Mouse (Mus musculus) inflammation-experienced regulatory T-cells, adult 6 months (primary cell): ENCODE measurements around the gene Pygm. TPM values are rescaled to one million over a fixed set of nuclear protein-coding genes. Genes with fewer than 3 reads are reported as not detected.
A peak's percentile ranks its signal among the peaks of the same experiment; 100 is the strongest.

Experiments used
- ATAC-seq: one replicate; pipeline ENCODE4 v1.8.0; 2017
- polyA plus RNA-seq, 3 experiments: library from polyadenylated mRNA; unstranded; fragments of 100-300 nt; shearing (Covaris generic); gene quantifications; one replicate each; pipeline ENCODE4 v1.2.1; 2017

Pygm gene
- polyA plus RNA-seq, 3 experiments from 2014 or later: 3.4 to 6.5 (median 5.7) TPM

- no peak for ATAC-seq
These were observed 28.6 kb downstream of the Pygm start for GRCm38 (mm10) chr19:6412798-6413197.

- no peak for ATAC-seq
These were observed 31.3 kb downstream of the Pygm start for GRCm38 (mm10) chr19:6415454-6415853.

GRCm38 (mm10) chr19:6416124-6416770 lies 32.0 kb downstream of the Pygm start:
- ATAC-seq: no peak

GRCm38 (mm10) chr19:6416894-6417761 lies 32.9 kb downstream of the Pygm start:
- ATAC-seq: no peak

GRCm38 (mm10) chr19:6418233-6418879 lies 34.2 kb downstream of the Pygm start, which contains the start of gene Nrxn2:
Gene Nrxn2 (plus strand): TSS chr19:6418731.
- peak; percentile 98 for ATAC-seq

- ATAC-seq: no peak
These were observed 34.9 kb downstream of the Pygm start for GRCm38 (mm10) chr19:6418984-6419692.

GRCm38 (mm10) chr19:6419805-6420310 lies 35.7 kb downstream of the Pygm start:
- ATAC-seq: no peak

- ATAC-seq: no peak
These were observed 36.4 kb downstream of the Pygm start for GRCm38 (mm10) chr19:6420481-6421210.

GRCm38 (mm10) chr19:6421211-6421590 lies 37.0 kb downstream of the Pygm start:
- no peak for ATAC-seq

- no peak for ATAC-seq
These were observed 37.8 kb downstream of the Pygm start for GRCm38 (mm10) chr19:6422014-6422413.

- ATAC-seq: no peak
These were observed 39.0 kb downstream of the Pygm start for GRCm38 (mm10) chr19:6423241-6423640.

GRCm38 (mm10) chr19:6424137-6424881 lies 40.1 kb downstream of the Pygm start:
- ATAC-seq: no peak

- no peak for ATAC-seq
These were observed 41.4 kb downstream of the Pygm start for GRCm38 (mm10) chr19:6425595-6425994.

GRCm38 (mm10) chr19:6426703-6427500 lies 42.7 kb downstream of the Pygm start:
- ATAC-seq: no peak

- ATAC-seq: no peak
These were observed 43.6 kb downstream of the Pygm start for GRCm38 (mm10) chr19:6427653-6428434.

GRCm38 (mm10) chr19:6428501-6429200 lies 44.5 kb downstream of the Pygm start:
- no peak for ATAC-seq

GRCm38 (mm10) chr19:6443016-6443415 lies 58.8 kb downstream of the Pygm start:
- no peak for ATAC-seq

GRCm38 (mm10) chr19:6445761-6446423 lies 61.7 kb downstream of the Pygm start:
- ATAC-seq: no peak
